Mouse (Mus musculus) embryonic facial prominence, embryonic 10.5 days (tissue): ENCODE measurements at regions not wholly inside any gene's neighbourhood (a gene's known extent, or its start where the extent isn't known, plus 50 kb on each side); places are given as distances from the start of the nearest gene placed in this dataset.

ENCODE experiments used
- DNase-seq: peaks from one replicate; pipeline ENCODE4 v3.0.0-alpha.2; 2017; ENCODE audit warnings: low spot score
- H3K27ac ChIP-seq: fragments of 300-500 bp; sonication (generic); replicated peaks from 2 replicates; pipeline ENCODE4 v1.5.1; 2016; ENCODE audit warnings: mild to moderate bottlenecking
- H3K27me3 ChIP-seq: fragments of 300-500 bp; sonication (generic); replicated peaks from 2 replicates; pipeline ENCODE4 v1.6.1; 2016; ENCODE audit warnings: low read depth, mild to moderate bottlenecking; ENCODE audit not compliant: poor library complexity, severe bottlenecking
- H3K36me3 ChIP-seq: fragments of 300-500 bp; sonication (generic); replicated peaks from 2 replicates; pipeline ENCODE4 v1.6.1; 2016; ENCODE audit warnings: mild to moderate bottlenecking, moderate library complexity
- H3K4me1 ChIP-seq: fragments of 300-500 bp; sonication (generic); 2 replicates; pipeline ENCODE4 v1.6.1; 2016
- H3K4me3 ChIP-seq: fragments of 300-500 bp; sonication (generic); 2 replicates; pipeline ENCODE4 v1.5.1; 2016; ENCODE audit warnings: mild to moderate bottlenecking, moderate library complexity
- H3K9me3 ChIP-seq: fragments of 300-500 bp; sonication (generic); 2 replicates; pipeline ENCODE4 v1.6.1; 2016; ENCODE audit warnings: mild to moderate bottlenecking
- WGBS: fragments of 180-500 bp; shearing (Covaris S2); methylation state at CpG from one replicate; pipeline ENCODE4 v1.1.7; 2016; 5-methylcytosine and 5-hydroxymethylcytosine counted together

- Histone ChIP-seq H3K27me3 (no peaks in the 10 kb centered on the region), H3K4me3 (no peak overlapping the region)
- 70% methylated on average over 2 of the region's 2 CpGs for WGBS
These were observed 126.5 kb upstream of the Akirin2 start for GRCm38 (mm10) chr4:34424131-34424646.

GRCm38 (mm10) chr4:34429003-34429402, 121.7 kb upstream of the Akirin2 start:
- Histone ChIP-seq H3K4me1 (no peaks in the 10 kb centered on the region), H3K4me3 (no peak overlapping the region), H3K36me3 (no peaks in the 10 kb centered on the region), H3K9me3 (no peaks in the 10 kb centered on the region), H3K27me3 (no peaks in the 10 kb centered on the region), H3K27ac (no peak overlapping the region)
- 72% methylated on average over 4 of the region's 4 CpGs for WGBS
- DNase-seq: no peak

More at GRCm38 (mm10) chr4:34424131-34424646, 126.5 kb upstream of the Akirin2 start:
- no peaks in the 10 kb centered on the region for H3K4me1 ChIP-seq
- H3K36me3 ChIP-seq: no peaks in the 10 kb centered on the region
- no peak overlapping the region for H3K27ac ChIP-seq
- H3K9me3 ChIP-seq: no peaks in the 10 kb centered on the region
- DNase-seq: no peak

DNA sequence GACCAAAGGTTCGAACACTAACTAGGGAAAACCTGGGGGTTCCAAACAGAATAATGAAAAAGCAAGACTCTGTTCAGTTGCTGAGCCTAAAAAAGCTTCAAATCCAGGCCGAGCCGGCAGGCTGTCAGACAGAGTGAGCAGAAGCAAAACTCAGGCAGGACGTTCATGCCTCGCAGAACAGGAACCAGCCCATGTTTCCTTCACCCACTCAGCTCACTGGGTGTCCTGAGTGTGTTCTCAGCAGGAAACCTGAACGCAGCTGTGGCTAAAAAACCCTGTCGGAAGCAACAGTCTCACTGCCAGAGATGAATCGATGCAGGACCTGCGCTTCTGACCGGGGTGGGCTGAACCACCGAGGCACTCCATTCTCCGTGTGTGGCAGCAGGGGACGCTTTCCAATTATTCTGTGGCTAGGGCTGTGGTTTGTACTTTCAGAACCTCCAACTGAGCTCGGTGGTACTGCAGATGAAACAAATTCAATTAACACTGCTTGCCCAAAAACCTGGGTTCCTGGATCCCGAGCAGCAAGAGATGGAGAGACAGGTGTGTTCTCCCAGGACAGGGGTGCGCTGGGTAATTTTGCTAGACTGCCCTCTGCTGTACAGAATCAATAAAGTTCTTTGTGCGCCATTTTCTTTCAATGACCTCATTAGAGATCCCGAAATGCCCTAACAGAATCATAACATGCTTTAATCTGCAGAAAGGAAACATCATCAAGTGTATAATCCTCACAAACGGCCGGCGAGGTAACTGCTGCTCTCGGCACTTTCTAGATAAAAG, 121.1 kb upstream of the Akirin2 start:
- 80% methylated on average over 22 of the region's 22 CpGs for WGBS
- H3K9me3 ChIP-seq: no peaks in the 10 kb centered on the region
- no peaks in the 10 kb centered on the region for H3K27me3 ChIP-seq
- no peaks in the 10 kb centered on the region for H3K4me1 ChIP-seq
- H3K4me3 ChIP-seq: no peak overlapping the region
- no peak overlapping the region for H3K27ac ChIP-seq
- no peak for DNase-seq
- no peaks in the 10 kb centered on the region for H3K36me3 ChIP-seq

GRCm38 (mm10) chr4:34437316-34437715, 113.4 kb upstream of the Akirin2 start:
- no peaks in the 10 kb centered on the region for H3K27me3 ChIP-seq
- H3K4me3 ChIP-seq: no peak overlapping the region
- no peak for DNase-seq
- H3K36me3 ChIP-seq: no peaks in the 10 kb centered on the region
- H3K27ac ChIP-seq: no peak overlapping the region
- 81% methylated on average over 3 of the region's 3 CpGs for WGBS
- no peaks in the 10 kb centered on the region for H3K9me3 ChIP-seq
- no peaks in the 10 kb centered on the region for H3K4me1 ChIP-seq

- Histone ChIP-seq H3K4me3 (no peak overlapping the region), H3K36me3 (no peaks in the 10 kb centered on the region), H3K4me1 (no peaks in the 10 kb centered on the region), H3K9me3 (no peaks in the 10 kb centered on the region), H3K27me3 (no peaks in the 10 kb centered on the region), H3K27ac (no peak overlapping the region)
- no peak for DNase-seq
- 79% methylated on average over 7 of the region's 7 CpGs for WGBS
These were observed 101.2 kb upstream of the Akirin2 start for GRCm38 (mm10) chr4:34449582-34449981.

DNA sequence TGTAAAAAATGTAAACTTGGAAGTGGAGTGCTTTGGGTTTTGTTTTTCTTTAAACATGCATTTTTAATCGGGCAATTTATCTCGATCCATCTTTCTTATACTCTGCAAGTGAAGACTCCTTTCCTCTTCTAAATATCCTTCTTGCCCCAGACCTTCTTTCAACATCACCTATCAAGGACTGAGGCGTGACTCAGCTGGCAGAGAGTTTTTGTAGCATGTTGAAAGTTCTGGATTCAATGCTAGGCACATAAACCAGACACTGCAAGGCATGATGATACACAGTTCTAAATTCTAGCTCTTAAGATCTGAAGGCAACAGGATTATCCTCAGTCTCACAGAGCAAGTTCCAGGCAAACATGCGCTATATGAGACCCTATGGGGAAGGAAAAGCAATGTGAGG, 88.1 kb upstream of the Akirin2 start:
- H3K9me3 ChIP-seq: no peaks in the 10 kb centered on the region
- no peak for DNase-seq
- no peaks in the 10 kb centered on the region for H3K36me3 ChIP-seq
- no peak overlapping the region for H3K4me3 ChIP-seq
- no peaks in the 10 kb centered on the region for H3K27me3 ChIP-seq
- no peaks in the 10 kb centered on the region for H3K4me1 ChIP-seq
- H3K27ac ChIP-seq: no peak overlapping the region
- WGBS: 89% methylated on average over 4 of the region's 4 CpGs

DNA sequence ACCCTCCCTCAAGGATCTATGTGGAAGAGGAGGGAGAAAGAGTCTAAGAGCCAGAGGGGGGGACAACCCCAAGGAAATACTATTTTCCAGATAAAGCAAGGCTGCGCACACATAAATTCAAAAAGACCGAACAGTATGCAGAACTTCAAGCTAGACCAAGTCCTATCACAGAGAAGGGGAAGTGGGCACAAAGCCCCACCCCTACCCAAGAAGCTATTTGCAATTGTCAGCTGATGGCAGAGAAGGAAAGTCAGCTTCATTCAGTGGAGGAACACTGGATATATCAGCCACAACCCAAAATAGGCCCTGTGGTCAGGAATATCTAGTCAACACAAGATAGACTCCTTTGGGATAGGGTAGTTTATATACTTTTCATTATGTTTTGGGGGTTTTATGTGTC, 84.9 kb upstream of the Akirin2 start:
- Histone ChIP-seq H3K27me3 (no peaks in the 10 kb centered on the region), H3K36me3 (no peaks in the 10 kb centered on the region), H3K27ac (no peak overlapping the region), H3K9me3 (no peaks in the 10 kb centered on the region), H3K4me1 (no peaks in the 10 kb centered on the region), H3K4me3 (no peak overlapping the region)
- DNase-seq: no peak
- 96% methylated on average over 2 of the region's 2 CpGs for WGBS

DNA sequence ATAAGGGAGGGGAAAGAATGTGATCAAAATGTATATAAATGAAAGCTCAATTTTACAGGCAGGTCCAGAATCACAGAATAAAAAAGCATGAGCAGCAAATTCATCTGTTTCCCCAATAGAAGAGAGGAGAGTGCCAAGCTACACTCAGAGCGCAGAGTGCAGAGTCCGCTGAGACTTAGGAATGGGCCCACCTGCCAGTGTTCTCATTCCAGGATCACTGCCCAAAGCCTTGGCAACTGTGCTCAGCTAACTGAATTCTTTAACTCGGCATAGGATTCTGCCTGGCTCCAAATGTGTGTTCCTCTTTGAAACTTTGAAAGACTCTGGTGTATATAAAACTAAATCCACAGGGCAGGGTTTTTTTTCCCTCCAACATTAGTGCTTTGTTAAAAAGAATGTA, 84.4 kb upstream of the Akirin2 start:
- no peaks in the 10 kb centered on the region for H3K4me1 ChIP-seq
- no peaks in the 10 kb centered on the region for H3K36me3 ChIP-seq
- H3K4me3 ChIP-seq: no peak overlapping the region
- H3K27ac ChIP-seq: no peak overlapping the region
- 80% methylated on average over 3 of the region's 3 CpGs for WGBS
- no peak for DNase-seq
- no peaks in the 10 kb centered on the region for H3K27me3 ChIP-seq
- H3K9me3 ChIP-seq: no peaks in the 10 kb centered on the region

GRCm38 (mm10) chr4:34468096-34468495, 82.6 kb upstream of the Akirin2 start:
- H3K36me3 ChIP-seq: no peaks in the 10 kb centered on the region
- no peaks in the 10 kb centered on the region for H3K27me3 ChIP-seq
- no peaks in the 10 kb centered on the region for H3K9me3 ChIP-seq
- H3K4me3 ChIP-seq: no peak overlapping the region
- H3K4me1 ChIP-seq: no peaks in the 10 kb centered on the region
- 58% methylated on average over 9 of the region's 9 CpGs for WGBS
- no peak overlapping the region for H3K27ac ChIP-seq
- no peak for DNase-seq

GRCm38 (mm10) chr4:34475792-34476448, 74.8 kb upstream of the Akirin2 start:
- WGBS: 89% methylated on average over 5 of the region's 5 CpGs
- H3K4me1 ChIP-seq: no peaks in the 10 kb centered on the region

DNA sequence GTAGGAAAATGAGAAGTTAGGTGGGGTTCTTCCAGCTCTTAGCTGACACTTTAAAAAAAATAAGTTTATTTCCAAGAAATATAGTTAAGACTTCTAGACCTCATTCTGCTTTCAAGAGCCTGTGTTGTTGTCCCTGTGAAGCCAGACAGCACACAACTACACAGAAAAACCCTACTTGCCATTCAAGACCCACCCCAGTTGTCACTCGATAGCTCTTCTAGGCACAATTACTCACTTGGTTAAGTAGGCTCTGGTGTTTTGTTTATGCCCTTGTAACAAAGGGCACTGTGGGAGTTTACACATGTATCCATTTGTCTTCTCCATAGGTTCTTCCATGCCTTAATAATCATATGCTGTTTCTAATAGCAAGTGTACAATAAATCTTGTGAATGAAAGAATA, 66.5 kb upstream of the Akirin2 start:
- no peaks in the 10 kb centered on the region for H3K27me3 ChIP-seq
- H3K36me3 ChIP-seq: no peaks in the 10 kb centered on the region
- H3K4me1 ChIP-seq: no peaks in the 10 kb centered on the region
- H3K9me3 ChIP-seq: no peaks in the 10 kb centered on the region
- 76% methylated on average over 1 of the region's 1 CpGs for WGBS
- DNase-seq: no peak
- H3K4me3 ChIP-seq: no peak overlapping the region
- H3K27ac ChIP-seq: no peak overlapping the region

More at GRCm38 (mm10) chr4:34475792-34476448, 74.8 kb upstream of the Akirin2 start:
- DNase-seq: no peak
- Histone ChIP-seq H3K27ac (no peak overlapping the region), H3K4me3 (no peak overlapping the region), H3K36me3 (no peaks in the 10 kb centered on the region), H3K9me3 (no peaks in the 10 kb centered on the region), H3K27me3 (no peaks in the 10 kb centered on the region)

- Histone ChIP-seq H3K4me3 (no peak overlapping the region), H3K9me3 (no peaks in the 10 kb centered on the region), H3K27me3 (no peaks in the 10 kb centered on the region), H3K36me3 (no peaks in the 10 kb centered on the region), H3K27ac (no peak overlapping the region), H3K4me1 (no peaks in the 10 kb centered on the region)
- WGBS: 82% methylated on average over 17 of the region's 17 CpGs
- no peak for DNase-seq
These were observed 65.2 kb upstream of the Akirin2 start for GRCm38 (mm10) chr4:34485574-34485973.
